Mouse (Mus musculus): ENCODE data around the gene Vtcn1.

GRCm38 (mm10) chr3:100843784-100844183, 18.5 kb downstream of the Vtcn1 start:
- no peak for TF ChIP-seq CTCF (IDR thresholded peaks at IDR 0.05; ENCODE audit: low read depth, low read length)
- no peak for TF ChIP-seq GATA1 (IDR thresholded peaks at IDR 0.05; ENCODE audit: borderline replicate concordance, low read length)
- TF ChIP-seq TAL1 (conservative IDR thresholded peaks at IDR 0.05; ENCODE audit: low read depth, low read length) = no peak
- no peak for TF ChIP-seq GATA2 (IDR thresholded peaks at IDR 0.05; ENCODE audit: borderline replicate concordance, low read depth, low read length)
- no peak for TF ChIP-seq POLR2AphosphoS5 (IDR thresholded peaks at IDR 0.05; ENCODE audit: insufficient replicate concordance, low read depth, low read length)

Data from G1E (cell line).